Mouse (Mus musculus) stomach, embryonic 16.5 days (tissue): ENCODE measurements around the gene Sult1b1. TPM values are rescaled to one million over a fixed set of nuclear protein-coding genes. Genes with fewer than 3 reads are reported as not detected.
"Not testable (repeated sequence)": the region's sequence is repeated elsewhere in the genome, so short reads cannot be mapped to it uniquely, and the experiment has no call there.

Experiments used
- ATAC-seq: fragments of 200-750 bp; cut with Nextera tagmentation; 2 replicates; pipeline ENCODE4 v1.8.0; 2017; ENCODE audit warnings: moderate number of reproducible peaks, moderate TSS enrichment; ENCODE audit not compliant: insufficient read depth, low FRiP score
- H3K27ac ChIP-seq: fragments of 300-500 bp; sonication (generic); 2 replicates; pipeline ENCODE4 v1.5.1; 2014; ENCODE audit warnings: low read length
- H3K27me3 ChIP-seq: fragments of 300-500 bp; sonication (generic); 2 replicates; pipeline ENCODE4 v1.6.1; 2014; ENCODE audit warnings: low read length, control low read depth, mixed read lengths; ENCODE audit not compliant: control insufficient read depth, insufficient read depth
- H3K36me3 ChIP-seq: fragments of 300-500 bp; sonication (generic); 2 replicates; pipeline ENCODE4 v1.6.1; 2014; ENCODE audit warnings: low read length; ENCODE audit not compliant: control insufficient read depth, insufficient read depth
- H3K4me1 ChIP-seq: fragments of 300-500 bp; sonication (generic); 2 replicates; pipeline ENCODE4 v1.6.1; 2014; ENCODE audit warnings: low read length, control low read depth, mixed read lengths; ENCODE audit not compliant: control insufficient read depth, insufficient read depth
- H3K4me2 ChIP-seq: fragments of 300-500 bp; sonication (generic); 2 replicates; pipeline ENCODE4 v1.6.1; 2014; ENCODE audit warnings: low read depth, low read length, mixed read lengths
- H3K4me3 ChIP-seq: fragments of 300-500 bp; sonication (generic); replicated peaks from 2 replicates; pipeline ENCODE4 v1.5.1; 2014; ENCODE audit warnings: mild to moderate bottlenecking, low read length
- H3K9ac ChIP-seq: fragments of 300-500 bp; sonication (generic); 2 replicates; pipeline ENCODE4 v1.6.1; 2014; ENCODE audit warnings: low read length
- H3K9me3 ChIP-seq: fragments of 300-500 bp; sonication (generic); replicated peaks from 2 replicates; pipeline ENCODE4 v1.6.1; 2016; ENCODE audit warnings: low read length, control low read depth; ENCODE audit not compliant: control insufficient read depth
- WGBS: fragments of 180-500 bp; shearing (Covaris S2); extraction: QIAGEN DNeasy Blood & Tissue Kit; methylation state at CpG from one replicate; pipeline ENCODE4 v1.1.7; 2014; 5-methylcytosine and 5-hydroxymethylcytosine counted together
- polyA plus RNA-seq: library from polyadenylated mRNA; unstranded; fragments of >200 nt; fragmentation: Nextera tagmentation; extraction: Ambion mirVana; gene quantifications from 2 replicates; pipeline ENCODE4 v1.2.1, GENCODE M21; 2015

Sult1b1 gene
- polyA plus RNA-seq, 1 experiment from 2014 or later: 26.6 TPM

GRCm38 (mm10) chr5:87550935-87551334, 12.9 kb upstream of the Sult1b1 start:
- H3K9me3 ChIP-seq: no peaks in the 10 kb centered on the region
- no peaks in the 10 kb centered on the region for H3K36me3 ChIP-seq
- H3K4me2 ChIP-seq: no peak overlapping the region
- H3K4me1 ChIP-seq: no peaks in the 10 kb centered on the region
- H3K27ac ChIP-seq: no peak overlapping the region
- H3K9ac ChIP-seq: no peak overlapping the region
- 10% methylated on average over 1 of the region's 1 CpGs for WGBS
- no peak overlapping the region for H3K4me3 ChIP-seq
- H3K27me3 ChIP-seq: no peaks in the 10 kb centered on the region
- ATAC-seq: no peak

- H3K27ac ChIP-seq: peak overlapping the region; percentile 47
- no peak overlapping the region for H3K4me2 ChIP-seq
- no peaks in the 10 kb centered on the region for H3K36me3 ChIP-seq
- WGBS: 53% methylated on average over 4 of the region's 4 CpGs
- no peaks in the 10 kb centered on the region for H3K27me3 ChIP-seq
- H3K9ac ChIP-seq: no peak overlapping the region
- ATAC-seq: peak; percentile 93
- no peaks in the 10 kb centered on the region for H3K9me3 ChIP-seq
- no peaks in the 10 kb centered on the region for H3K4me1 ChIP-seq
- no peak overlapping the region for H3K4me3 ChIP-seq
Measured at GRCm38 (mm10) chr5:87535994-87536644, 1.9 kb downstream of the Sult1b1 start.

GRCm38 (mm10) chr5:87532288-87532687, 5.7 kb downstream of the Sult1b1 start:
- Histone ChIP-seq H3K4me3 (no peak overlapping the region), H3K27ac (peak overlapping the region; percentile 66; the same call in 1 of the 2 replicates), H3K27me3 (no peaks in the 10 kb centered on the region), H3K9me3 (no peaks in the 10 kb centered on the region), H3K4me1 (no peaks in the 10 kb centered on the region), H3K36me3 (no peaks in the 10 kb centered on the region), H3K4me2 (no peak overlapping the region), H3K9ac (no peak overlapping the region)
- ATAC-seq: peak; percentile 87; the same call in 1 of the 2 replicates
- WGBS: 38% methylated on average over 2 of the region's 2 CpGs

- not testable (repeated sequence) for H3K9me3 ChIP-seq, H3K27me3 ChIP-seq, H3K4me1 ChIP-seq, H3K9ac ChIP-seq, H3K36me3 ChIP-seq, H3K27ac ChIP-seq, H3K4me3 ChIP-seq, H3K4me2 ChIP-seq, ATAC-seq
- 86% methylated on average over 2 of the region's 2 CpGs for WGBS
Measured at GRCm38 (mm10) chr5:87523561-87523960, 14.4 kb downstream of the Sult1b1 start.

DNA sequence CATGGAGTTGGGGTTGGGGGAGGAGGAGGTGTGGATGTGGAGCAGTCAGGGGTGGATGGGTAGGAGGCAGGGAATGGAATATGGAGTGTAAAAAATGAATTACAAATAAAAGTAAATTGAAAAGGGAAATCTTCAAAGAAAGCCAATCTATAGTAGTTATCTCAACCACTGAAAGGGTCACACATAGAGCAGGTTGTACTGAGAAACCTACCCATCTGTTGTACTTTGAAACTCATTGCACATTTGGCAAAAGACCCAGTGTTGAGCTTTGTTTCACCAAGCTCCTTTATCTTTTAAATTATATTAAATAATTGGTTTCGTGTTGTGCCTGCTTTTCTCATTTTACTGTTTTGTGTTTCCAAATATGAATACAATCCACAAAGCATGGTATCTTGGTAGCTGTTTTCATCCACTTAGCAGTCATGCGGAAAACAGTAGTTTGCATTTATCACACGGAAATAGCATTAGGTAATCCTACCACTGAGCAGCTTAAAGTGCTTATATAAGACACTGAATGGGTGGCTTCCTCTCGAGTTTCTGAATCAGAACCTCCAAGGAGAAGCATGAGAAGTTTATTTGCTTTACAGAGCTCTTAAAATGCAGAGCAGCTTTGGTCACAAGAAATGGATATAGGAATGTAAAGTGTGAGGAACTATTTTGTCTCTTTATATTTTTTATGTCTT, 32.1 kb downstream of the Sult1b1 start:
- 54% methylated on average over 4 of the region's 4 CpGs for WGBS
- Histone ChIP-seq H3K9ac (no peak overlapping the region), H3K9me3 (no peaks in the 10 kb centered on the region), H3K4me2 (no peak overlapping the region), H3K4me3 (no peak overlapping the region), H3K27me3 (no peaks in the 10 kb centered on the region), H3K4me1 (no peaks in the 10 kb centered on the region), H3K36me3 (no peaks in the 10 kb centered on the region), H3K27ac (no peak overlapping the region)
- ATAC-seq: no peak

GRCm38 (mm10) chr5:87502687-87503086, 35.3 kb downstream of the Sult1b1 start:
- 64% methylated on average over 1 of the region's 1 CpGs for WGBS
- Histone ChIP-seq H3K27ac (no peak overlapping the region), H3K9ac (no peak overlapping the region), H3K4me1 (no peaks in the 10 kb centered on the region), H3K4me3 (no peak overlapping the region), H3K9me3 (no peaks in the 10 kb centered on the region), H3K4me2 (no peak overlapping the region), H3K36me3 (no peaks in the 10 kb centered on the region), H3K27me3 (no peaks in the 10 kb centered on the region)
- no peak for ATAC-seq

GRCm38 (mm10) chr5:87499341-87499740, 38.7 kb downstream of the Sult1b1 start:
- H3K36me3 ChIP-seq: no peaks in the 10 kb centered on the region
- ATAC-seq: no peak
- H3K27ac ChIP-seq: no peak overlapping the region
- H3K9ac ChIP-seq: no peak overlapping the region
- no peaks in the 10 kb centered on the region for H3K27me3 ChIP-seq
- no peak overlapping the region for H3K4me3 ChIP-seq
- H3K4me2 ChIP-seq: no peak overlapping the region
- no peaks in the 10 kb centered on the region for H3K9me3 ChIP-seq
- no peaks in the 10 kb centered on the region for H3K4me1 ChIP-seq

DNA sequence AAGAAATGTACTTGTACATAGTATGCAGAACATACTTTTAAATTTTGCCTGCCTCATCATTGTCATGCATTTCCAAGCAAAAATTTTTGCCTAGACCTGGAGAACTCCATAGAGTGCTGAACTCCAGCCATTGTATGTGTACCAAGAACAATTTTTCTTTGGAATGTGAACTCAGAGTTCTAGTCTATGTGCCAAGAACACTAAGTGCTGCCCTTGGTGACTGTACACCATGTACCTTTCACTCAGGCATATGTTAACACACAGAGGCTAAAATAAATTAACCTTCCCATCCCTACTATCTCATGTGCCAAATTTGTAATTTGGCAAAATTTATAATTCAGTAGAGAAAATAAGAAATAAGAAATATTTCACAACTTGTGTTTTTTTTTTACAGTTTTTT, 39.1 kb downstream of the Sult1b1 start:
- no peaks in the 10 kb centered on the region for H3K4me1 ChIP-seq
- no peak overlapping the region for H3K4me3 ChIP-seq
- H3K9me3 ChIP-seq: no peaks in the 10 kb centered on the region
- H3K27me3 ChIP-seq: no peaks in the 10 kb centered on the region
- H3K4me2 ChIP-seq: no peak overlapping the region
- no peaks in the 10 kb centered on the region for H3K36me3 ChIP-seq
- no peak overlapping the region for H3K9ac ChIP-seq
- no peak for ATAC-seq
- no peak overlapping the region for H3K27ac ChIP-seq

- H3K4me2 ChIP-seq: no peak within 1 kb of the TSS
- no peaks in the 10 kb centered on the region for H3K27me3 ChIP-seq
- H3K36me3 ChIP-seq: no peaks in the 10 kb centered on the region
- no peak within 1 kb of the TSS for H3K27ac ChIP-seq
- no peaks in the 10 kb centered on the region for H3K9me3 ChIP-seq
- no peak within 1 kb of the TSS for H3K9ac ChIP-seq
- H3K4me1 ChIP-seq: no peaks in the 10 kb centered on the region
- ATAC-seq: no peak
- H3K4me3 ChIP-seq: no peak within 1 kb of the TSS
- WGBS: 81% methylated on average over 1 of the region's 1 CpGs
Measured at GRCm38 (mm10) chr5:87490771-87491170, 47.2 kb downstream of the Sult1b1 start, which contains the start of gene Ugt2a1. TSS of gene Ugt2a1 (minus strand) at chr5:87490871.
